Mouse (Mus musculus): Measurements from ENCODE around the gene Adcyap1r1.

Adcyap1r1 gene

DNA sequence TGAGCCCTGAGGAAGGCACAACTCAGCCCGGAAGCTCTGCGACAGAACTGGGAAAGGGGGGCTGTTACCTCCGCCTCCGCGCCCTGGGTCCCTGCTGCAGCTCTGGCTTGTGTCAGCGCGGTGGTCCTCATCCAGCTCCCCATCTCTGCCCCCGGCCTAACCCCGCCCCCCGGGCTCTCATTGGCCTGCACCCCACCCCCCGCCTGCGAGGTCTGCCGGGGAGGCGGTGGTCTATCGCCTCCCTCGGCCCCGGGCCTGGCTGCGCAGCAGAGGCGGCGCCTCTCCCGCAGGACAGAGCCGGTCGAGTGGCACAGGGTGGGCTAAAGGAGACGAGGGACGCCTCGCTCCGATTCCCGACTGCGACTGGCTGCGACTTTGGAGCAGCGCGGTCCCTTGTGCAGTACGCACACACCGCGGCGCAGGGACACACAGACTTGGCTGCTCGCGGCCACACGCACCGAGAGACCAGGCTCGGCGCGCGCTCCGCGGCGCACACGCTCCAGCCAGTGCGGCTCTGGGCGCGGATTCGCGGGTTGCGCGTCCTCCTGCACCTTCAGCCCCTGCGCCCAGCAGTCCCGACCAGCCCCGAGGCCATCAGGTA lies at the start of gene Adcyap1r1:
Gene Adcyap1r1 (plus strand): TSS at position 208 of the 601 bp plus-strand sequence.
- in situ Hi-C loops (cut with MboI, MseI), result loop anchor here (25.0 kb wide), 1 partner anchor 1590 kb away; no protein-coding TSS in a partner anchor

DNA sequence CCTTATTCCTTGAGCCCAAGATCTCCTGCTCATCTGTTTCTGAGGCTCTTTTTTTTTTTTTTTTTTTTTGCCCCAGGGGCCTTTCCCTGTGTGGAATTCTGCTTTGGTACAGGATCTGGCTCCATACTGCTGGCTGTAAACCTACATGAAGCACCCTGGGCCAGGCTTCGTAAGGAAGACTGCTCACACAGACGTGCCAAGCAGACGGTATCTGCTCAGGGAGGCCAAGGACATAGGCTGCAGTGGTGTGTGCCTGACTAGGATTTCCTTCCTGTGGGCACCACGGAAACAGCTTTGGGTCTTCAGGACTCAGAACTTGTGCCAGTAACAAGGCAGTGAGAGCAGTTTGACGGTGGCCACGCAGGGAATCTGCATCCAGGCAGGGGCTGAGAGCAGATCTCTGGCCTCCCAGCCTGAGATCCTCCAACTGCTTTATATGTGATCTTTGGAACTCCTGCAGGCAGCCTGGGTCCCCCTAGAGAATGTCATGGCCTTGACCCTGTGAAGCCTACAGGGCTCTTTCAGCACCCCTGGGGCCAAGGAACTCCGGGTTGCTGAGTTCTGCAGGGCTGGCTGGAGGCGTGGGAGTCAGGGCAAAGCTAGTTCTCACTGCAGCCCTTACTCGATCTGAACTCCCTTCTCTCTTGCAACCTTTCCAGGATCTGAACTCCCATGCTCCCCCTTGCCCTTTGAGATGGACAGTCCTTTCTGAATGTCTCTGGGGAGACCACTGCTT lies 49.6 kb upstream of the Adcyap1r1 start:
- in situ Hi-C loops (cut with MboI, MseI), result no loop called here

DNA sequence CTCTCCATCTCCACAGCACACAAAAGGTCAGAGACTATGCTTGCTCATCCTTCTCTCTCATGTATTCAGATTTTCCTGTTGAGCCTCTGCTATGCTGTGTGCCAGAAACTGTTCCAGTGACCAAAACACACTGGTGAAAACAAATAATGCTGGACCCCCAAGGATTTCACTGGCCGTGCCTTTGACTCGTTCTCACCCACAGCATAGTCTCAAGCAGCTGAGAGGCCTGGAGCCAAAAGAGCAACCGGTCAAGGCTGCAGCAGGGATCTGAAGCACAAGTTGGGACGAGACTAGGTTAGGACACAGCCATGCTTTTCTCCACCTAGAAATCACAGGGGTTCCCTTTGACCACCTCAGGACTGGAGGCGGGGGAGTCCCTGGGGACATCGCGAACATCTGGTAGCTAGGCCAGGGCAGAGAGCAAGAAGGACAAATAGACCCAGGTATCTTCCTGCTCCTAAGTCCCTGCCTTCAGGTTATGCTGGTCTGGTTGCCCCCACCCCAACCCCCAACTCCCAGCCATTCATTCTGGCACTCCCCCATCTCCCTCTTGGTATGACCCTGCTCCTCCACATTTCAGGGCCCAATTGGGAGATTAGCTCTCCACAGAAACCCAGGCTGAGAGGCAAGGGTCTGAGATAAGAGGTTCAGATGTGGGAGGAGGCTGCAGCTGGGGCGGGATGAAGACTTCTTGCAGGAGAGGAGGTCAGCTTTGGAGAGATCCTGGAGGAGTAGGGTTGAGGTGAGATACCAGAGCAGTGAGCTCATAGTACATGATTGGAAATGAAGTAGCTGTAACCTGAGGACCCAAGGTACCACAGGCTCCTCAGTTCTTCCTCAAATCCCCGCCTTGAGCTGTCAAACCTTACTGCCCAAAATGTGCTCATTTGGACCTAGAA lies 48.1 kb upstream of the Adcyap1r1 start:
- in situ Hi-C loops (cut with MboI, MseI), result no loop called here

DNA sequence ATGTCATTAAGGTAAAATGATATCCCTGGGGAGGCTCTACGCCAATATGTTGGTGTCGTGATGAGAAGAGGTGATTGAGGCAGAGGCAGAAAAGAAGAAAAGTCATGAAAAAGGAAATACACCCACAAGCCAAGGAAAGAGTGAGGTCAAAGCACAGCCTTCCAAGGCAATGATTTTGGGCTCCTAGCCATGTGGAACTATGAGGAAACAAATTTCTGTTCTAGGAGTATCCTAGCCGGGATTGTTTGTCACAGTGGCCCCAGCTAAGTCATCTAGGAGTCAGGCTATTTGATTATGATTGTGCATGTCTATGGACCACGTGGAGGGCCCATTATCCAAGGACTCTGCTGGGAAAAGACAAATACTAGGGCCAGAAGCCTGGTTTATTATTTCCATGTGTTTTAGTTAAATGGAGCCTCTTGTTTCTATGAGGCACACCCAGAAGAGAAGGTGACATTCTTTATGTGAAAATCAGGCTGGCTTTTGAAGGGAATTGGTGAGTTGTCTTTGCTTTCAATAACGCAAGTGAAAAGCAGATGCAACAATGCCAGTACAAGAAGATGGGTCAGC lies 47.3 kb upstream of the Adcyap1r1 start:
- in situ Hi-C loops (cut with MboI, MseI), result no loop called here

DNA sequence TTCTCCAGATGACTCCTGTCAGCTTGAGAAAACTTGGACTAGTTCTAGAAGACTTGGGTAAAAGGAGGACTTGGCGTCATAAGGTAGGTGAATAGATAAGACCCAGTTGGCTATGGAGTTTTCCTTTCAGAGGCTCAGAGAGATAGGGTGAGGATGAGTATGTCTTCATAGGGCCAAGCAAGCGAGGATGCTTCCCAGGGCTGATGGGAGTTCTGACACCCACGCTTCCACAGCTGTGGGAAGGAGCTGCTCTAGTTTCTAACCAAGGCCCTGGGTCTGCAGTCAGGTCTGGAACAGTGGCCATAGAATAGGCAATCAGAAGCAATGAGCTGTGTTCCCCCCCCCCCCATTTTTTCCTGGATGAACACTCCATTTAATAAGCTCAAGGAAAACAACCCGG lies 44.4 kb upstream of the Adcyap1r1 start:
- in situ Hi-C loops (cut with MboI, MseI), result no loop called here

DNA sequence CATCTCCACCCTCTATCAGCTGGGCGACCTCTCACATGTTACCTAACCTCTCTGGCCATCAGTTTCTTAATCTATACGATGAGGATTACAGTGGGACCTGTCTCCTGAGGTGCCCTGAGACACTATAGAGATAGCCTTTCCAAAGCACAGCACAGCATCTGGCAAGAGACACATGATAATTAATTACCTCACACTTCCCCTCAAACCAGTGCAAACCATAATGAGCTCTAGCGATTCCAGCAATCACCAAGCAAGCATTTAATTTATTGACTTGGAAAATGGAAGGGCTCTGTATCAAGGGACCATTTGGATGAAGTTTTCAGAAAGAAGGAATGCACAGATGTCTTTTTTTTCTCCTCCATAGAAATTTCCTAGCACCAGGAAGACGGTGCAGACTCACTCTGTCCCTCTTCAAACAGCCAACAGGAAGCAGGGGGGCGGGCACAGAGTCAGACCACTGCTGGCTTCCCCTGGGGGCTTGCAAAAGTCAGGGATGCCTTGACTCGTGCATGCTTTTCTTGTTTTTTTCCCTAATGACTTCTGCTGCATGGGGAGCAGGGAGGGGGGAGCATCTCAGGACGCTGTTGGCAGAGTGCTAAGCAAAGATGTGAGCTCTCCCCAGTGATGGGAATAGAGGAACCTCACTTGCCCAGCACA lies 41.5 kb upstream of the Adcyap1r1 start:
- in situ Hi-C loops (cut with MboI, MseI), result no loop called here

DNA sequence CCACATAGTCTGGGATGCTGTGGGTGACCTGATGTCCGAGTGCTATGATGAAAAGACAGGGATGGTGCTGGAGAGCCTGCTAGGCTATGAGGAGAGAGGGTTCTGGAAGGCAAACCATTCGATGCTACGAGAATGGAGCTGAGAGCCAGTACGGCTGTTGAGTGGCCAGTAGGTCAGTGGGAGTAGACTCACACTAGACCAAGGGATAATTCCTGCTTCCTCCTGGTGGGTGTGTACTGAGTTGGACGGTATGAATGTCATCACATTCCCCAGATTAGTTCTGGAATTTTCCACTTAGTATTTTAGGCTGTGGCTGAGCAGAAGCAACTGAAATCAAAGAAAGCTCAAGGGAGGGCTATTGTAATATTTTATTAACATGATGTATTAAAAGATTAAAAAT lies 40.8 kb upstream of the Adcyap1r1 start:
- in situ Hi-C loops (cut with MboI, MseI), result no loop called here

DNA sequence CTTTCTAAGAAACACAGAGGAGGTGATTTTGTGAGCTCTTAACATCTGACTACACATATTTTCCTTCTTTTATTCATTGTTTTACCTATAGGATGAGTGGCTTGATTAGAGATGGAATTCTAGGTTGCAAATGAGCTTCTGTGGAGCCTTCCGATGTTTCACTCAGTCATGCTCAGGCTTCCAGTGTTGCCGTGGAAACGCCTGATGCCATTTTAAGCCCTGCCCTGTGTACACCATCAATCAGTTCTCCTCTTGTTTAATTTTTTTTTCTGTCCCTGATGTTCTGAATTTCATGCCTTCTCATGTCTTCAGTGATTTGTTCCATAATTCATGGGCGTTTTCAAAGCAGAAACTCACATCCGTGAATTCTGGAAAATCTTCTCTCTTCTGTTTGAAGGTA lies 35.6 kb upstream of the Adcyap1r1 start:
- in situ Hi-C loops (cut with MboI, MseI), result no loop called here

DNA sequence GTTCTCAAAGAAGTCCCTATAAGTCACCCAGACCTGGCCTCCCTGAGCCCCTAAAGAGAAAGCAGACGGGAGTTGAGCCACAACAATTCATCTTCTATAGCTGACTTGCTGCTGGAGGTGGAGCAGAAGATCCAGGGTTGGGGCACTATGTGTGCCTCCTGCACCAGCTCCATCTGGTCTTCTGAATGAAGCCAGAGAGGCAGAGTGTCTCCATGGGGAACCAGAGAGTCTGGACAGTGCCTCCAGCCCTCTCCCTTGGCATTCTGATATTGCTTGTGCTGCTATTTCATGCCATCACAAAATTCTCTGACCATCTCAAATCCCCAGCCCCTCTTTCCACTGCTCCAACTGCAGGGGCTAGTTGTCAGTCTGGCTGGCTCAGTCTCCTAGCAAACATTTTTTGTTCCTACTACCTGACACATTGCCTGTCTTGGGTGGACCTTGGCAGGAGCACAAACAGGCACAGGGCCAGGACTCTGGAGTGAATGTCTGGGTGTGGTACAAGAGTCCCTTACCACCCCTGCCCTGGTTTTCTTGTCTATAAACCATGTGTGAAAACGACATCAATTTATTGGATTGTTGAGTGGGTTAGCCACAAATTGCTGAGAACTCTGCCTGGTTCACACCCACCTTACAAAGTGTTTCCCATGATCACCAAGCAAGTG lies 32.9 kb upstream of the Adcyap1r1 start:
- in situ Hi-C loops (cut with MboI, MseI), result no loop called here

DNA sequence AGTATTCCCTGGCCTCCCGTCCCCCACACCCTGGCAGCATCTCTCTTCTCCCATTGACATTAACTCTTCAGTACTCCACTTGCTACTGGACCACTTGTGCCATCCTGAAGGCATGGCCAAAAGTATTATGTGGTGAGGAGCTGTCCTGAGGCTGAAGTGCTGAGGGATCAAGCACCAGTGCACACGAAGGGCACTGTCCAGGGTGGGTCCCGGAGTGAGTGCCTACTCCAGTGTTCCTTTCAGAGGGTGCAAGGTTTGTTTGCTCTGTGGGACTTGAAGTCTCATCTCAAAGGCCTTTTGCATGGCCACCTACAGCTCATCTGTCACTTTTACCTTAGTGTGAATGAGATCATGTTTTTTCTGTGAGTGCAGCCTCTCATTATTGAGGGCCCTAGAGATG lies 31.4 kb upstream of the Adcyap1r1 start:
- in situ Hi-C loops (cut with MboI, MseI), result no loop called here

DNA sequence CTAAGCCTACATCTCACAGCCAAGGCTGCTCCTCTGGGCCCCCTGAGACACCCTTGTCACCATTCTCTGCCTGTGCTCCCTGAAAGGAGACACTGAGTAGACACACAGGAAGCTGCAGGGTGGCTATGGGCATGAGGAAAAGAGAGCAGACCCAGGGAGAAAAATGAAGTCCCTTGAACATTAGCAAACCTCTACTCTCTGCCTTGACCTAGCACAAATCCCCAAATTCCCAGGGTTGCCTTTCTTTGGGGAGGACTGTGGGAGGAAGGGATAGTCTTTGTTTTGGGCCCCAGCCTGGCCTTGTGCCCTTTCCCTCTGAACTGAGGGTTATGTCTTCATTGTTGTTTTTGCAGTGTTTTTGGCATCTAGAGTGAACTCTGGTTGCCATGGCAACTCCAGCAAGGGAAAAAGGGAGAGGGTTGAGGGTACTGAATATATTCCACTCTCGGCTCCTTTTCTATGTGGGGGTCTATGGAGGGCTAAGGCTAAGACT lies 30.9 kb upstream of the Adcyap1r1 start:
- in situ Hi-C loops (cut with MboI, MseI), result no loop called here

DNA sequence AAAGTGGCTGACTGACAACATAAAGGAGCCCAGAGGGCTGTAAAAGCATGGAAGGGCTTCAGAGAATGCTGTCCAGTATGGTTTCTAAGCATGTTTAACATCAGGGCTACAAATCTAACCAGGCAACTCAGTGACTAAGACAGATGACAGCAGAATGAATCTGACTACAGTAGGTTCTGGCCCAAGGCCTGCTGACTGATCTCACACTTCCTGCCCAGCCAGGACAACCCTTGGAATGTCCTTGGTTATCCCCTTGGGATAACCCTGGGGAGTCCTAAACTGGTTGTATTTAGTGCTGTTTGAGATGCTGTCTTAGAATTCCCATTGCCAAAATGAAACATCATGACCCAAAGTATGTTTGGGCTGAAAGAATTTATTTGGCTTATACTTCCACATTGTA lies 19.7 kb upstream of the Adcyap1r1 start:
- in situ Hi-C loops (cut with MboI, MseI), result no loop called here

DNA sequence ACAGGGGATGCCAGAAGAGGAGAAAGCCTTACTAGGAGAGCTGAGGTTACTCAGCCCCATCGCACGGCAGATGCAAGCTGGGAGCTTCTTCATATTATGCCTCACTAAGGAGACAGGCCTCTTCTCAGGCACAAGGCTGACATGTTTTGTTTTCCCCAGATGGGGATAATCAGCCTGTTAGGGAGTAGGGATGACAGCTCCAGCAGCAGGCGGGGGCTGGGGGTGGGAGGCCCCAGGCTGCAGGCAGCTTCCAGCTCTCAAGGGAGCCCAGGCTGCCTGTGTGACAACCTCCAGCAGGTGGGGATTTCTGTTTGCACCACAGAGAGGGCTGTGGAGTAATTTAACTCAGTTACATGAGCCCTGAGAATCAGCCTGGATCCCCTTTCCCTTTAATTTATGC lies 17.4 kb upstream of the Adcyap1r1 start:
- in situ Hi-C loops (cut with MboI, MseI), result no loop called here

DNA sequence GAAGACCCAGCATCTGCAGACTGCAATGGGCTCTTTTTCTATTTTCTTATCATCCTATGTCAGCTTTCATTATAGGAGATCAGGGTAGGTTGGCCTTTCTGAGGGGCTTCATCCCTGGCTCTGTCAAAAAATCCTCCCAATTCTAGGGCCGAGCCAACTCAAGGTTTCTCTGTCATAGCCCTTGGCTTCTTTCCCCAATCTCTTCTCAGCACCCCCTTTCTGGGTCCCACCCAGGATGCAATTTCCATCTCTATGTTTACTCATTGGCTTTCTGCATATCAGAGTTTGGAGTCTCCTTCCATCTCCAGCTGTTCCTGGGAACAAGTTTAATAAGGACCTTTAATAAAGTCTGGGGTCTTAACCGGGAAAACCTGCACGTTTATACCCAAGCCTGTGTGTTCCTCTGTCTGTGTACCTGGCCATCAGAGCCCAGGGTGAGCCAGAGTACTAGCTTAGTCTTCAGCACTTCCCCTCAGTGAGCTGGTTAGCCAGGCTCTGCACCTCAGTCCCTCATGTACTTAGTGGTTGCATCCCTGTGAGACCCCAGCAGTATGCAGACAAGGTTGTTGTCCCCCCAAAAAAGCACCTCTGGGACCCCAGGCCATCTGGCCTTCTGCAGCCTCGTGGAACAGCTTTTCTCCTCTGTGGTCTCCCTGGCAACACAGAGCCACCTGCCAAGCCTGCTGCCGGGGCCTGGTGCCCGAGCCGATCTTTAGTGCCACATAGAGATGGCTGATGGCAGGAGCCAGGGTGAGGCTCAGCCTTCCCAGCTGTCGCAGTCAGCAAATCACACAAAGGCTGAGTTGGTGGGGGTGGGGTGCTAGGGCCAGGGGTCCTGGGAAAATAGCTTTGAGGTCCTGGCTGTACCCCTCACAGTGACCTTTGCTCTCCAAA lies 16.3 kb upstream of the Adcyap1r1 start:
- in situ Hi-C loops (cut with MboI, MseI), result no loop called here

DNA sequence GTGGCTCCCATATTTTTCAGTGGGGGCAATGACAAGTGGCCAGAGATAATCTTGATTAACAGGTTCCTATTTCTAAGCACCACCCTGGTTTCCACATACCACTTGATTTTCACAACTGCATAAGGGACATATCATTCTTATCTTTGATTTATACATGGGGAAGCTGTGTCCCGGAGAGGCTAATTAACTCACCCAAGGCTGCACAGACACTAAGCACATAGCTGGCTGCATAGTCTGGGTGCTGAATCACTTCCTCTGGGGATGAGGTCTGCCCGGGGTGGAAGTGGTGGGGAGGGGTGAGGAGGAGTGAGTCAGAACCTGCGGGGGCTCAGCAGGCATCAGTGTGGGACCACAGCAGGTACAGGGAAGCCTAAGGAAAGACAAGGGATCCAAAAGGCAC lies 13.9 kb upstream of the Adcyap1r1 start:
- in situ Hi-C loops (cut with MboI, MseI), result no loop called here

DNA sequence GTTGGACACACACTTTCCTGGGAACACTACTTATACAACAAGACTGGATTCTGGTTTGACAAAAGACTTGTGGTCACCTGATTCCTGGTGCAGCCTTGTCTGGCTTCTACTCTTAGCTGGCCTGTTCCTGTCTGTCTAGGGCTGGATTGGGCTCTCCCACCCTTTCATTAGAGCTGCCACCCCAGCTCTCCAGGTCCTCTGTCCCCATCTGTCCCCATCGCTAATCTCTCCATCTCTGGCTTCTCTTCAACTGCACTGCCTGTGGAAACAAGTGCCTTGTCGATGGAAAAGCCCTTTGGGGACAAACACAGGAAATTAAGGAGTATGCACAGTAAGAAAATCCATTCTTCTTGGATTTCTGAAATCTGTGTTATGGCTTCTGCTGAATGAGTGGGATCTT lies 12.9 kb upstream of the Adcyap1r1 start:
- in situ Hi-C loops (cut with MboI, MseI), result no loop called here

DNA sequence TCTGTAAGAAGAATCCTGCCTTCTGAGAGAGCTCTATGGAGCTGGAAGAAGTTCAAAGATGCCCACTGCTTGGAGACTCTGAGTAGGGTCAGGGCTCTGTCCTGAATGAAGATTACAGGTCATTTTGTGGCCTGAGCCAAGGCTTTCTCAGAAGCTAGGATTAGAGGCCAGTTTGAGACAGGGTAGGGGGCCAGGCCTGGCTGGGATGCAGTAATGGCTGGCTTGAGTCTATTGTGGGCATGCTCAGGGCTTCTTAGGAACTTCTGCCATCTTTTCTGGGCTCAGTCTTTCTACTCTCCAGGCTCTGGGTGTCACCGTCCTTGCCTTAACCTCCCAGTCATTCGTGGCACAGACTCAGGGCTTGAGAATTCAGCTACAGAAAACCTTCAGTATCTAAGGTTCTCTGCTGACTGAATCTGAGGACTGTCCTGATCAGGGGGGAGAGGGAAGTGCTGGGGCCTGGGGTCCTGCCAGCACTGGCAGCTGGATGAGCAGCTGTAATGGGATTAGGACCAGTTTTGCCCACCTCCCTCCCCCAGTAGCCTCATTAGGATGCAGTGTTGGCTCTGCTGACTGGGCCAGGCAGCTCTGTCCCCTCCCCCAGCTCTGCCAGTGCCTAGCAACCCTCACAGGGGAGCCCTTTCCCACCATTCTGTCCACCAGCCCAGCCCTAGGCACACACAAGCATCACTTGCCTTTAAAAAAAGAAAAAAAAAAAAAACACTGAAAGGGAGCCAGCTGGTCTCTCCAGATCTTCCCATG lies 7.7 kb upstream of the Adcyap1r1 start:
- in situ Hi-C loops (cut with MboI, MseI), result no loop called here

DNA sequence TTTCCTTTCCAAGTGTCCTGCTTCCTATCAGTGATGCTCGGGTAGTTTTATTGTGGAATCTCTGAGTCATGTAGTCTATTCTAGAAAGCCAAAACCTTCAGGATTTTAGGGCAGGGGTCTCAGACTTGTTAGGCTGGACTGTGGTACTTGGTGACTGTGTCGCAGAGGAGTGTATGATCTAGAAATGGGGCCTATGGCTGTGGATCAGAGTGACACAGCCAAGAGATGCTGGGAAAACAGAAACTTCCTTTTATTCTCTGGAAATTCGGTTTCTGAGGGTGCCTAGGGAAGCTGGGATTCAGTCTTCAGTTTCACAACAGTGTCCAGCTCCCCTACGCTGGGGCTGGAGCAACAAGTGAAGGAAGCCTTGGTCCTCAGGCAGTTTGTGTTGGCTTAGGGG lies 7.1 kb upstream of the Adcyap1r1 start:
- in situ Hi-C loops (cut with MboI, MseI), result no loop called here

DNA sequence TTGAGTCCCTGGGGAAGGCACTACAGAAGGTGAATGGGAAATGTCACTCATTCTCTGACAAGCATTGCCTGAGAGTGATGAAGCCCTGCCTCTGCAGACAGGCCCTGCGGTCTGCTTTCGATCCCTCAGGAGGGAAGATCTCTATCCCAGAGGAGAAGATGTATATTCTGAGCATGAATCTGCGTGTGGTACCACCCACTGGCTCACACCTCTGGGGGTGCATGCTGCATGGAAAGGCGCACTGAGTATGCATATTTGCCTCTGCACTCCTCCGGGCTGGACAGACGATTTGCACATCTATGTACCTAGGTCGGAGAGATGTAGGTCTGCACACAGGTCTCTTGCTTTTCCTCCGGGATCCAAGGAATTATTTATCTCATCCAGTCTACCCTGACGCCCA lies 3.6 kb upstream of the Adcyap1r1 start:
- in situ Hi-C loops (cut with MboI, MseI), result no loop called here
